ENCODE assay signal across 8 mouse cellular contexts in genomic region chr1:135585573-135585972, GRCm38 (mm10). TPM values are rescaled to one million over a fixed set of nuclear protein-coding genes. Genes with fewer than 3 reads are reported as not detected.
A peak's percentile ranks its signal among the peaks of the same experiment; 100 is the strongest.
DNase-seq lines count a peak whose midpoint lies in the region; ATAC-seq and TF ChIP-seq lines count a peak whose summit lies in the region.

No protein-coding gene starts in this region.

- no peaks in the 10 kb centered on the region for H3K27me3 ChIP-seq in embryonic facial prominence, embryonic 13.5 days
- H3K27me3 ChIP-seq in heart, embryonic 15.5 days, result no peaks in the 10 kb centered on the region
- H3K27me3 ChIP-seq in lung, postnatal 0 days (replicated peaks; ENCODE audit: insufficient read depth, low read length), result 0 out of 2 replicates have a peak, but pooled peaks cover 5% of the 10 kb centered on the region

- peak overlapping the region; percentile 93 for H3K4me2 ChIP-seq in embryonic facial prominence, embryonic 13.5 days
- peak overlapping the region; percentile 97 for H3K4me2 ChIP-seq in heart, embryonic 15.5 days
- H3K4me2 ChIP-seq in lung, postnatal 0 days (replicated peaks; ENCODE audit: low read depth, low read length), result peak overlapping the region; percentile 82

- peaks cover 58% of the 10 kb centered on the region for H3K4me1 ChIP-seq in embryonic facial prominence, embryonic 13.5 days
- H3K4me1 ChIP-seq in heart, embryonic 15.5 days (replicated peaks), result peaks cover 48% of the 10 kb centered on the region
- peaks cover 15% of the 10 kb centered on the region for H3K4me1 ChIP-seq in lung, postnatal 0 days (ENCODE audit: insufficient read depth, low read depth, low read length)

- peak; percentile 63 for ATAC-seq in embryonic facial prominence, embryonic 13.5 days (ENCODE audit: insufficient number of reproducible peaks, insufficient read depth, low FRiP score, low TSS enrichment, low read depth)
- ATAC-seq in heart, embryonic 15.5 days (replicated peaks; ENCODE audit: insufficient number of reproducible peaks, insufficient read depth, low FRiP score, low read depth), result peak; percentile 75
- ATAC-seq in lung, postnatal 0 days, result peak; percentile 33

- WGBS in embryonic facial prominence, embryonic 13.5 days, result under 1% methylated on average over 19 of the region's 19 CpGs
- WGBS in heart, embryonic 15.5 days, result under 1% methylated on average over 17 of the region's 19 CpGs
- under 1% methylated on average over 17 of the region's 19 CpGs for WGBS in lung, postnatal 0 days

- no peak for TF ChIP-seq EP300 in lung, postnatal 0 days (IDR thresholded peaks at IDR 0.05)

- peak overlapping the region; percentile 78 for H3K27ac ChIP-seq in embryonic facial prominence, embryonic 13.5 days
- H3K27ac ChIP-seq in heart, embryonic 15.5 days, result peak overlapping the region; percentile 79
- H3K27ac ChIP-seq in layer of hippocampus, adult 2 months, result peak overlapping the region; percentile 89
- H3K27ac ChIP-seq in lung, postnatal 0 days (ENCODE audit: low read length), result no peak overlapping the region

- H3K4me3 ChIP-seq in embryonic facial prominence, embryonic 13.5 days, result peak overlapping the region; percentile 60
- peak overlapping the region; percentile 66 for H3K4me3 ChIP-seq in heart, embryonic 15.5 days
- H3K4me3 ChIP-seq in layer of hippocampus, adult 2 months, result peak overlapping the region; percentile 86
- peak overlapping the region; percentile 48 for H3K4me3 ChIP-seq in lung, postnatal 0 days (ENCODE audit: low read depth, low read length)

- no peaks in the 10 kb centered on the region for H3K9me3 ChIP-seq in embryonic facial prominence, embryonic 13.5 days
- no peaks in the 10 kb centered on the region for H3K9me3 ChIP-seq in heart, embryonic 15.5 days (replicated peaks)
- no peaks in the 10 kb centered on the region for H3K9me3 ChIP-seq in lung, postnatal 0 days (ENCODE audit: low read length)

- peak; percentile 40 for DNase-seq in ovary, adult 18-20 months (ENCODE audit: low spot score)
- DNase-seq in ovary, postnatal 10 days (ENCODE audit: low spot score), result no peak
- DNase-seq in layer of hippocampus, adult 2 months (ENCODE audit: low spot score in 2 of 2), result peak; percentile 70 to 71
- peak; percentile 51 for DNase-seq in lung, postnatal 0 days (ENCODE audit: low spot score)
- DNase-seq in right cerebral cortex, adult 2 months (ENCODE audit: low spot score in 2 of 2), result peak; percentile 70 to 74
- no peak for DNase-seq in urinary bladder, postnatal 14 days (ENCODE audit: low spot score)

- peak; percentile 33 for TF ChIP-seq CTCF in layer of hippocampus, adult 2 months (conservative IDR thresholded peaks at IDR 0.05)
- TF ChIP-seq CTCF in lung, postnatal 0 days (IDR thresholded peaks at IDR 0.05), result peak; percentile 34

- H3K36me3 ChIP-seq in embryonic facial prominence, embryonic 13.5 days, result no peaks in the 10 kb centered on the region
- no peaks in the 10 kb centered on the region for H3K36me3 ChIP-seq in heart, embryonic 15.5 days
- H3K36me3 ChIP-seq in lung, postnatal 0 days (ENCODE audit: insufficient read depth, low read length), result no peaks in the 10 kb centered on the region

- H3K9ac ChIP-seq in embryonic facial prominence, embryonic 13.5 days, result peak overlapping the region; percentile 75
- H3K9ac ChIP-seq in heart, embryonic 15.5 days, result peak overlapping the region; percentile 66
- H3K9ac ChIP-seq in lung, postnatal 0 days (replicated peaks; ENCODE audit: low read depth), result no peak overlapping the region

RNA-seq across cellular contexts. Expression of gene Nav1, which starts 21.5 kb away (rescaled TPM):
- polyA plus RNA-seq in embryonic facial prominence, embryonic 13.5 days (2015; fragmentation: Nextera tagmentation; extraction: Ambion mirVana), result 11.6 and 12.9 TPM in 2 replicates
- 20.7 and 27.8 TPM in 2 replicates for polyA plus RNA-seq in heart, embryonic 15.5 days (2015; fragmentation: Nextera tagmentation; extraction: Ambion mirVana)
- total RNA-seq in layer of hippocampus, adult 2 months (2021), result 10 to 100 TPM; 60.3 to 71.2 TPM
- polyA plus RNA-seq in lung, postnatal 0 days (2015; fragmentation: Nextera tagmentation; extraction: Ambion mirVana), result 5.7 and 6.1 TPM in 2 replicates

Comparison
In these comparisons a context has a peak if more than half of its experiments do, and no peak if none do; other contexts are left out.
1. DNase-seq: peak in ovary, adult 18-20 months (single experiment), layer of hippocampus, adult 2 months (2 of 2), lung, postnatal 0 days (single experiment) and right cerebral cortex, adult 2 months (2 of 2); none in ovary, postnatal 10 days (single experiment) and urinary bladder, postnatal 14 days (single experiment).
2. Peak in every context shown above with its lines, with median percentiles within 50 percentile points of each other: ATAC-seq, H3K4me2 ChIP-seq and H3K4me3 ChIP-seq.